Mouse (Mus musculus): ENCODE data around the gene Lyrm7.

GRCm38 (mm10) chr11:54778131-54778844, 82.4 kb downstream of the Lyrm7 start:
- TF ChIP-seq POLR2A (IDR thresholded peaks at IDR 0.05; ENCODE audit: control insufficient read depth, low read depth, low read length), result no peak
- TF ChIP-seq CTCF (IDR thresholded peaks at IDR 0.05; ENCODE audit: control insufficient read depth, insufficient read depth, insufficient replicate concordance, low read depth, low read length), result no peak

All from testis, adult 2 months (tissue).